Mouse (Mus musculus): ENCODE results near the gene Spag5. TPM values are rescaled to one million over a fixed set of nuclear protein-coding genes. Genes with fewer than 3 reads are reported as not detected.

Gene Spag5
- polyA plus RNA-seq, 1 experiment from 2014 or later, result 26.3 TPM

GRCm38 (mm10) chr11:78324965-78325364 lies 23.6 kb downstream of the Spag5 start:
- WGBS, result 91% methylated on average over 12 of the region's 12 CpGs
- no peaks in the 10 kb centered on the region for H3K27me3 ChIP-seq
- H3K9ac ChIP-seq, result no peak overlapping the region
- no peak for ATAC-seq (ENCODE audit: insufficient number of reproducible peaks, low FRiP score, low TSS enrichment, low read depth)
- H3K4me1 ChIP-seq, result peaks cover 28% of the 10 kb centered on the region
- no peak overlapping the region for H3K4me3 ChIP-seq
- H3K9me3 ChIP-seq, result no peaks in the 10 kb centered on the region
- H3K27ac ChIP-seq, result no peak overlapping the region
- peaks cover 16% of the 10 kb centered on the region for H3K36me3 ChIP-seq
- H3K4me2 ChIP-seq, result no peak overlapping the region

GRCm38 (mm10) chr11:78327215-78327614 lies 25.9 kb downstream of the Spag5 start:
- WGBS, result 90% methylated on average over 4 of the region's 4 CpGs
- peaks cover 21% of the 10 kb centered on the region for H3K4me1 ChIP-seq
- H3K9ac ChIP-seq, result no peak overlapping the region
- no peak overlapping the region for H3K4me2 ChIP-seq
- no peak overlapping the region for H3K4me3 ChIP-seq
- no peak for ATAC-seq (ENCODE audit: insufficient number of reproducible peaks, low FRiP score, low TSS enrichment, low read depth)
- H3K27ac ChIP-seq, result no peak overlapping the region
- no peaks in the 10 kb centered on the region for H3K27me3 ChIP-seq
- no peaks in the 10 kb centered on the region for H3K9me3 ChIP-seq
- no peaks in the 10 kb centered on the region for H3K36me3 ChIP-seq

- peaks cover 15% of the 10 kb centered on the region for H3K4me1 ChIP-seq
These were observed 26.5 kb downstream of the Spag5 start, which contains the start of gene Pigs for GRCm38 (mm10) chr11:78327634-78328511. Gene Pigs (plus strand): TSS chr11:78328415.

GRCm38 (mm10) chr11:78328512-78329056 lies 27.3 kb downstream of the Spag5 start:
- Histone ChIP-seq H3K9ac (peak overlapping the region; percentile 77), H3K27ac (0 out of 2 replicates have a peak overlapping the region, but pooled peaks have one; percentile 33), H3K4me3 (peak overlapping the region; percentile 89), H3K27me3 (no peaks in the 10 kb centered on the region), H3K9me3 (no peaks in the 10 kb centered on the region), H3K36me3 (peaks cover 12% of the 10 kb centered on the region), H3K4me2 (peak overlapping the region; percentile 78), H3K4me1 (peaks cover 8% of the 10 kb centered on the region; the same call in 1 of the 2 replicates)
- ATAC-seq (ENCODE audit: insufficient number of reproducible peaks, low FRiP score, low TSS enrichment, low read depth), result peak; percentile 41
- under 1% methylated on average over 39 of the region's 41 CpGs for WGBS

More at GRCm38 (mm10) chr11:78327634-78328511, 26.5 kb downstream of the Spag5 start, which contains the start of gene Pigs:
- peak within 1 kb of the TSS; percentile 75 for H3K27ac ChIP-seq
- peak within 1 kb of the TSS; percentile 89 for H3K4me3 ChIP-seq
- H3K36me3 ChIP-seq, result peaks cover 5% of the 10 kb centered on the region
- no peaks in the 10 kb centered on the region for H3K27me3 ChIP-seq
- H3K9me3 ChIP-seq, result no peaks in the 10 kb centered on the region
- peak; percentile 94 for ATAC-seq (ENCODE audit: insufficient number of reproducible peaks, low FRiP score, low TSS enrichment, low read depth)
- H3K9ac ChIP-seq, result peak within 1 kb of the TSS; percentile 77
- WGBS, result 13% methylated on average over 37 of the region's 37 CpGs
- peak within 1 kb of the TSS; percentile 78 for H3K4me2 ChIP-seq

GRCm38 (mm10) chr11:78332676-78333075 lies 31.3 kb downstream of the Spag5 start:
- H3K27ac ChIP-seq, result no peak overlapping the region
- peaks cover 45% of the 10 kb centered on the region for H3K36me3 ChIP-seq
- no peak overlapping the region for H3K4me3 ChIP-seq
- no peak overlapping the region for H3K4me2 ChIP-seq
- no peaks in the 10 kb centered on the region for H3K27me3 ChIP-seq
- peaks cover 8% of the 10 kb centered on the region; the same call in 1 of the 2 replicates for H3K4me1 ChIP-seq
- 94% methylated on average over 12 of the region's 12 CpGs for WGBS
- no peak for ATAC-seq (ENCODE audit: insufficient number of reproducible peaks, low FRiP score, low TSS enrichment, low read depth)
- H3K9ac ChIP-seq, result no peak overlapping the region
- no peaks in the 10 kb centered on the region for H3K9me3 ChIP-seq

- ATAC-seq (ENCODE audit: insufficient number of reproducible peaks, low FRiP score, low TSS enrichment, low read depth), result no peak
- Histone ChIP-seq H3K4me3 (no peak overlapping the region), H3K27ac (no peak overlapping the region), H3K36me3 (peaks cover 49% of the 10 kb centered on the region), H3K4me1 (peaks cover 4% of the 10 kb centered on the region; the same call in 1 of the 2 replicates), H3K9me3 (no peaks in the 10 kb centered on the region), H3K4me2 (no peak overlapping the region), H3K27me3 (no peaks in the 10 kb centered on the region), H3K9ac (no peak overlapping the region)
- WGBS, result 87% methylated on average over 5 of the region's 5 CpGs
These were observed 32.7 kb downstream of the Spag5 start for GRCm38 (mm10) chr11:78333992-78334391.

- no peaks in the 10 kb centered on the region for H3K4me1 ChIP-seq
- no peaks in the 10 kb centered on the region for H3K9me3 ChIP-seq
- no peak for ATAC-seq (ENCODE audit: insufficient number of reproducible peaks, low FRiP score, low TSS enrichment, low read depth)
- H3K4me3 ChIP-seq, result no peak overlapping the region
- H3K9ac ChIP-seq, result no peak overlapping the region
- H3K36me3 ChIP-seq, result peaks cover 77% of the 10 kb centered on the region
- 94% methylated on average over 8 of the region's 8 CpGs for WGBS
- no peaks in the 10 kb centered on the region for H3K27me3 ChIP-seq
- no peak overlapping the region for H3K27ac ChIP-seq
- H3K4me2 ChIP-seq, result no peak overlapping the region
These were observed 35.7 kb downstream of the Spag5 start for GRCm38 (mm10) chr11:78337040-78337439.

- Histone ChIP-seq H3K9me3 (no peaks in the 10 kb centered on the region), H3K27me3 (no peaks in the 10 kb centered on the region), H3K9ac (no peak overlapping the region), H3K36me3 (peaks cover 39% of the 10 kb centered on the region), H3K4me1 (peaks cover 31% of the 10 kb centered on the region), H3K4me2 (no peak overlapping the region), H3K4me3 (no peak overlapping the region), H3K27ac (no peak overlapping the region)
- no peak for ATAC-seq (ENCODE audit: insufficient number of reproducible peaks, low FRiP score, low TSS enrichment, low read depth)
- WGBS, result 80% methylated on average over 12 of the region's 12 CpGs
These were observed 40.4 kb downstream of the Spag5 start for GRCm38 (mm10) chr11:78341702-78342101.

GRCm38 (mm10) chr11:78343381-78344327 lies 42.3 kb downstream of the Spag5 start, which contains the start of gene Unc119:
Gene Unc119 (plus strand): TSS chr11:78343482.
- peak within 1 kb of the TSS; percentile 89 for H3K9ac ChIP-seq
- peak within 1 kb of the TSS; percentile 78 for H3K4me2 ChIP-seq
- WGBS, result under 1% methylated on average over 61 of the region's 66 CpGs
- no peaks in the 10 kb centered on the region for H3K27me3 ChIP-seq
- no peaks in the 10 kb centered on the region for H3K9me3 ChIP-seq
- H3K4me3 ChIP-seq, result peak within 1 kb of the TSS; percentile 93
- peak; percentile 82 for ATAC-seq (ENCODE audit: insufficient number of reproducible peaks, low FRiP score, low TSS enrichment, low read depth)
- H3K27ac ChIP-seq, result peak within 1 kb of the TSS; percentile 90
- H3K4me1 ChIP-seq, result peaks cover 37% of the 10 kb centered on the region
- H3K36me3 ChIP-seq, result peaks cover 39% of the 10 kb centered on the region

- ATAC-seq (ENCODE audit: insufficient number of reproducible peaks, low FRiP score, low TSS enrichment, low read depth), result no peak
- Histone ChIP-seq H3K9ac (no peak overlapping the region; the same call in 1 of the 2 replicates), H3K27me3 (no peaks in the 10 kb centered on the region), H3K27ac (peak overlapping the region; percentile 90), H3K9me3 (no peaks in the 10 kb centered on the region), H3K36me3 (peaks cover 36% of the 10 kb centered on the region), H3K4me1 (peaks cover 37% of the 10 kb centered on the region), H3K4me2 (peak overlapping the region; percentile 78), H3K4me3 (peak overlapping the region; percentile 93)
- WGBS, result 61% methylated on average over 6 of the region's 6 CpGs
These were observed 43.1 kb downstream of the Spag5 start for GRCm38 (mm10) chr11:78344328-78344889.

Data from limb, embryonic 15.5 days (tissue).